28 mouse cellular contexts compared by ENCODE assay signal in genomic region chr14:46803791-46804190, GRCm38 (mm10). TPM values are rescaled to one million over a fixed set of nuclear protein-coding genes. Genes with fewer than 3 reads are reported as not detected.
DNase-seq lines count a peak whose midpoint lies in the region; ATAC-seq and TF ChIP-seq lines count a peak whose summit lies in the region.
"Had no signal": no experiment of that assay in that cellular context is flagged by ENCODE, and none has a peak within 500 bp of the region (broad histone marks: within the 10 kb centered on the region; RNA-seq: fewer than 3 reads in every experiment).

No protein-coding gene starts in this region.

- no peak for TF ChIP-seq POLR2A in embryonic fibroblast, embryonic 13.5 days (IDR thresholded peaks at IDR 0.05; ENCODE audit: low read depth, low read length)

- H3K4me1 ChIP-seq in embryonic fibroblast, embryonic 13.5 days (ENCODE audit: control insufficient read depth, insufficient read depth, low read length) = peaks cover 13% of the 10 kb centered on the region
- H3K4me1 ChIP-seq: embryonic facial prominence, embryonic 12.5 days; forebrain, embryonic 12.5 days; forebrain, embryonic 15.5 days; heart, embryonic 15.5 days; hindbrain, embryonic 10.5 days; hindbrain, embryonic 13.5 days had no signal

- ATAC-seq in megakaryocyte-erythroid progenitor cell, adult 5-6 weeks (replicated peaks; ENCODE audit: low FRiP score, low TSS enrichment, poor library complexity, severe bottlenecking) = no peak
- ATAC-seq: forebrain, embryonic 15.5 days; hindbrain, embryonic 16.5 days; Patski had no signal

- no peak for TF ChIP-seq CTCF in embryonic fibroblast, embryonic 13.5 days (IDR thresholded peaks at IDR 0.05; ENCODE audit: borderline replicate concordance, insufficient read depth, low read length)

- no peak overlapping the region for H3K4me3 ChIP-seq in embryonic fibroblast, embryonic 13.5 days (ENCODE audit: insufficient read depth, low read length)
- H3K4me3 ChIP-seq: embryonic facial prominence, embryonic 12.5 days; embryonic facial prominence, embryonic 15.5 days; erythroblast, embryonic 14.5 days; forebrain, embryonic 12.5 days; forebrain, embryonic 15.5 days; heart, embryonic 12.5 days; heart, embryonic 15.5 days; hindbrain, embryonic 10.5 days; hindbrain, embryonic 13.5 days had no signal

- DNase-seq in kidney, postnatal 14 days = peak; percentile 28
- DNase-seq in kidney, postnatal 4 days = no peak
- DNase-seq in lung, postnatal 10 days = peak; percentile 30
- DNase-seq in lung, postnatal 14 days = no peak
- DNase-seq: adrenal gland, postnatal 10 days; adrenal gland, postnatal 36 days; B cell, adult 2 months; cerebellum, adult 18-20 months; cerebellum, adult 9-10 months; cerebellum, postnatal 25 days; gastrocnemius, postnatal 25 days; heart, adult 18-20 months; heart, postnatal 10 days; heart, postnatal 36 days had no signal

- peak overlapping the region; percentile 69 for H3K27ac ChIP-seq in embryonic fibroblast, embryonic 13.5 days (ENCODE audit: insufficient read depth, low read length)
- H3K27ac ChIP-seq: embryonic facial prominence, embryonic 12.5 days; embryonic facial prominence, embryonic 15.5 days; forebrain, embryonic 12.5 days; forebrain, embryonic 15.5 days; heart, embryonic 15.5 days; hindbrain, embryonic 10.5 days; hindbrain, embryonic 13.5 days had no signal

RNA-seq across cellular contexts. Expression of gene Cnih1, which starts 15.6 kb away (rescaled TPM):
- polyA plus RNA-seq in embryonic fibroblast, embryonic 13.5 days (2011; ENCODE audit: insufficient read length, low read depth, missing spikeins) = 259 and 293 TPM in 2 replicates
- total RNA-seq in megakaryocyte-erythroid progenitor cell, adult 5-6 weeks (2014; fragmentation: Nextera tagmentation) = 91.7 and 93.1 TPM in 2 replicates
- total RNA-seq in megakaryocyte-erythroid progenitor cell, adult 5-6 weeks (2017) = 56.0 and 72.4 TPM in 2 replicates

RNA-seq across cellular contexts. Expression of gene Gmfb, which starts 18.3 kb away (rescaled TPM):
- 83.0 and 87.9 TPM in 2 replicates for polyA plus RNA-seq in embryonic fibroblast, embryonic 13.5 days (2011; ENCODE audit: insufficient read length, low read depth, missing spikeins)
- total RNA-seq in megakaryocyte-erythroid progenitor cell, adult 5-6 weeks (2014; fragmentation: Nextera tagmentation) = 51.5 and 57.9 TPM in 2 replicates
- 84.5 and 101 TPM in 2 replicates for total RNA-seq in megakaryocyte-erythroid progenitor cell, adult 5-6 weeks (2017)

RNA-seq across cellular contexts. Expression of gene Cgrrf1, which starts 28.1 kb away (rescaled TPM):
- 29.6 and 34.5 TPM in 2 replicates for polyA plus RNA-seq in embryonic fibroblast, embryonic 13.5 days (2011; ENCODE audit: insufficient read length, low read depth, missing spikeins)
- 21.1 and 21.5 TPM in 2 replicates for total RNA-seq in megakaryocyte-erythroid progenitor cell, adult 5-6 weeks (2014; fragmentation: Nextera tagmentation)
- total RNA-seq in megakaryocyte-erythroid progenitor cell, adult 5-6 weeks (2017) = 7.8 and 18.8 TPM in 2 replicates

RNA-seq across cellular contexts. Expression of gene Cdkn3, which starts 43.5 kb away (rescaled TPM):
- 16.5 and 27.5 TPM in 2 replicates for polyA plus RNA-seq in embryonic fibroblast, embryonic 13.5 days (2011; ENCODE audit: insufficient read length, low read depth, missing spikeins)
- 11.7 and 17.5 TPM in 2 replicates for total RNA-seq in megakaryocyte-erythroid progenitor cell, adult 5-6 weeks (2014; fragmentation: Nextera tagmentation)
- total RNA-seq in megakaryocyte-erythroid progenitor cell, adult 5-6 weeks (2017) = 13.0 and 16.6 TPM in 2 replicates
- total RNA-seq: gastrocnemius, adult 8-10 months had no signal

Comparison
In these comparisons a context has a peak if more than half of its experiments do, and no peak if none do; other contexts are left out.
1. DNase-seq: peak in kidney, postnatal 14 days (single experiment) and lung, postnatal 10 days (single experiment); none in kidney, postnatal 4 days (0 of 2) and lung, postnatal 14 days (single experiment).